Mouse (Mus musculus) midbrain, embryonic 15.5 days (tissue): ENCODE measurements around the gene Pmm1. TPM values are rescaled to one million over a fixed set of nuclear protein-coding genes. Genes with fewer than 3 reads are reported as not detected.

Experiments
- polyA plus RNA-seq: library from polyadenylated mRNA; unstranded; fragments of >200 nt; fragmentation: Nextera tagmentation; extraction: Ambion mirVana; gene quantifications from 2 replicates; pipeline ENCODE4 v1.2.1, GENCODE M21; 2015

The Pmm1 gene
- polyA plus RNA-seq, 1 experiment from 2014 or later = 84.3 TPM

Other genes with a start within 250 kb of the Pmm1 start
- gene Zc3h7b, start 215.9 kb downstream of the Pmm1 start, polyA plus RNA-seq = 59.2 and 59.7 TPM in 2 replicates
- 162 and 164 TPM in 2 replicates for gene Rangap1, start 215.4 kb downstream of the Pmm1 start, polyA plus RNA-seq
- 24.0 and 25.2 TPM in 2 replicates for gene Tef, start 158.5 kb downstream of the Pmm1 start, polyA plus RNA-seq
- 16.5 and 18.5 TPM in 2 replicates for gene Tob2, start 102.1 kb downstream of the Pmm1 start, polyA plus RNA-seq
- 124 and 134 TPM in 2 replicates for gene Phf5a, start 89.0 kb downstream of the Pmm1 start, polyA plus RNA-seq
- 265 and 271 TPM in 2 replicates for gene Aco2, start 88.6 kb downstream of the Pmm1 start, polyA plus RNA-seq
- 81.5 and 83.1 TPM in 2 replicates for gene Polr3h, start 34.7 kb downstream of the Pmm1 start, polyA plus RNA-seq
- gene Csdc2, start 24.2 kb downstream of the Pmm1 start, polyA plus RNA-seq = 248 and 250 TPM in 2 replicates
- not detected in 2 replicates for gene 1700029P11Rik, start 19.6 kb upstream of the Pmm1 start, polyA plus RNA-seq
- 43.1 and 46.7 TPM in 2 replicates for gene Xrcc6, start 26.9 kb upstream of the Pmm1 start, polyA plus RNA-seq
- gene Desi1, start 72.9 kb upstream of the Pmm1 start, polyA plus RNA-seq = 50.6 and 50.9 TPM in 2 replicates
- gene Snu13, start 86.7 kb upstream of the Pmm1 start, polyA plus RNA-seq = 231 and 247 TPM in 2 replicates
- gene 4930407I10Rik, start 98.2 kb upstream of the Pmm1 start, polyA plus RNA-seq = not detected in 2 replicates
- gene Mei1, start 109.1 kb upstream of the Pmm1 start, polyA plus RNA-seq = 0.10 TPM in 1 of 2 replicates, not detected in the other
- 12.2 and 12.7 TPM in 2 replicates for gene Ccdc134, start 167.0 kb upstream of the Pmm1 start, polyA plus RNA-seq
- gene Srebf2, start 186.3 kb upstream of the Pmm1 start, polyA plus RNA-seq = 220 and 224 TPM in 2 replicates